Mouse (Mus musculus) WW6 (cell line): Measurements from ENCODE around the gene Cyp46a1.
A peak's percentile ranks its signal among the peaks of the same experiment; 100 is the strongest.

Experiments used
- DNase-seq: peaks from one replicate; pipeline ENCODE4 v3.0.0-alpha.2; 2013; ENCODE audit warnings: low read depth, low spot score

Cyp46a1 gene

GRCm38 (mm10) chr12:108363796-108364195 lies 29.6 kb downstream of the Cyp46a1 start:
- DNase-seq: peak; percentile 40

GRCm38 (mm10) chr12:108365340-108365739 lies 31.2 kb downstream of the Cyp46a1 start:
- DNase-seq: no peak

- no peak for DNase-seq
These were observed 31.7 kb downstream of the Cyp46a1 start for GRCm38 (mm10) chr12:108365868-108366267.

- no peak for DNase-seq
These were observed 33.7 kb downstream of the Cyp46a1 start for GRCm38 (mm10) chr12:108367909-108368308.

GRCm38 (mm10) chr12:108368921-108369320 lies 34.7 kb downstream of the Cyp46a1 start:
- no peak for DNase-seq

GRCm38 (mm10) chr12:108370596-108371428 lies 36.6 kb downstream of the Cyp46a1 start, which contains the start of gene Eml1:
Gene Eml1, plus strand, starts transcription at chr12:108370957.
- no peak for DNase-seq

GRCm38 (mm10) chr12:108371429-108371765 lies 37.2 kb downstream of the Cyp46a1 start:
- no peak for DNase-seq

GRCm38 (mm10) chr12:108372241-108372640 lies 38.1 kb downstream of the Cyp46a1 start:
- DNase-seq: no peak

GRCm38 (mm10) chr12:108373611-108374010 lies 39.4 kb downstream of the Cyp46a1 start:
- no peak for DNase-seq

- DNase-seq: no peak
These were observed 40.5 kb downstream of the Cyp46a1 start for GRCm38 (mm10) chr12:108374689-108375088.

- no peak for DNase-seq
These were observed 44.4 kb downstream of the Cyp46a1 start for GRCm38 (mm10) chr12:108378379-108379133.

GRCm38 (mm10) chr12:108386476-108387232 lies 52.5 kb downstream of the Cyp46a1 start:
- no peak for DNase-seq

GRCm38 (mm10) chr12:108389718-108390117 lies 55.5 kb downstream of the Cyp46a1 start:
- DNase-seq: no peak

GRCm38 (mm10) chr12:108392254-108393044 lies 58.3 kb downstream of the Cyp46a1 start:
- DNase-seq: no peak

- no peak for DNase-seq
These were observed 58.9 kb downstream of the Cyp46a1 start for GRCm38 (mm10) chr12:108393082-108393481.

- no peak for DNase-seq
These were observed 59.5 kb downstream of the Cyp46a1 start for GRCm38 (mm10) chr12:108393637-108394036.

- no peak for DNase-seq
These were observed 60.5 kb downstream of the Cyp46a1 start for GRCm38 (mm10) chr12:108394534-108395284.

GRCm38 (mm10) chr12:108395285-108395660 lies 61.1 kb downstream of the Cyp46a1 start:
- DNase-seq: no peak

GRCm38 (mm10) chr12:108396081-108396947 lies 62.1 kb downstream of the Cyp46a1 start:
- peak; percentile 40 for DNase-seq

GRCm38 (mm10) chr12:108398681-108399080 lies 64.5 kb downstream of the Cyp46a1 start:
- DNase-seq: no peak
